Mouse (Mus musculus) heart, embryonic 16.5 days (tissue): ENCODE results near the gene Syt7. TPM values are rescaled to one million over a fixed set of nuclear protein-coding genes. Genes with fewer than 3 reads are reported as not detected.

Experiments
- ATAC-seq: fragments of 200-750 bp; cut with Nextera tagmentation; replicated peaks from 2 replicates; pipeline ENCODE4 v1.8.0; 2017; ENCODE audit warnings: moderate number of reproducible peaks; ENCODE audit not compliant: insufficient read depth, low FRiP score; ENCODE audit errors: extremely low read depth
- H3K27ac ChIP-seq: fragments of 300-500 bp; sonication (generic); 2 replicates; pipeline ENCODE4 v1.5.1; 2014; ENCODE audit warnings: mild to moderate bottlenecking, low read length, control low read depth, moderate library complexity
- H3K27me3 ChIP-seq: fragments of 300-500 bp; sonication (generic); 2 replicates; pipeline ENCODE4 v1.6.1; 2014; ENCODE audit warnings: low read length, mixed read lengths; ENCODE audit not compliant: control insufficient read depth, insufficient read depth
- H3K36me3 ChIP-seq: fragments of 300-500 bp; sonication (generic); 2 replicates; pipeline ENCODE4 v1.6.1; 2014; ENCODE audit not compliant: control insufficient read depth, insufficient read depth
- H3K4me1 ChIP-seq: fragments of 300-500 bp; sonication (generic); 2 replicates; pipeline ENCODE4 v1.6.1; 2014; ENCODE audit warnings: low read length, mixed read lengths; ENCODE audit not compliant: control insufficient read depth, insufficient read depth
- H3K4me2 ChIP-seq: fragments of 300-500 bp; sonication (generic); 2 replicates; pipeline ENCODE4 v1.6.1; 2014; ENCODE audit warnings: low read depth, mild to moderate bottlenecking, control low read depth, low read length
- H3K4me3 ChIP-seq: fragments of 300-500 bp; sonication (generic); 2 replicates; pipeline ENCODE4 v1.5.1; 2014; ENCODE audit warnings: mild to moderate bottlenecking, control low read depth, low read length
- H3K9ac ChIP-seq: fragments of 300-500 bp; sonication (generic); 2 replicates; pipeline ENCODE4 v1.6.1; 2014; ENCODE audit warnings: low read length, control low read depth
- H3K9me3 ChIP-seq: fragments of 300-500 bp; sonication (generic); replicated peaks from 2 replicates; pipeline ENCODE4 v1.6.1; 2016; ENCODE audit warnings: low read length; ENCODE audit not compliant: control insufficient read depth
- WGBS: fragments of 180-500 bp; shearing (Covaris S2); extraction: QIAGEN DNeasy Blood & Tissue Kit; methylation state at CpG from one replicate; pipeline ENCODE4 v1.1.7; 2014; 5-methylcytosine and 5-hydroxymethylcytosine counted together
- polyA plus RNA-seq: library from polyadenylated mRNA; unstranded; fragments of >200 nt; fragmentation: Nextera tagmentation; extraction: Ambion mirVana; gene quantifications from 2 replicates; pipeline ENCODE4 v1.2.1, GENCODE M21; 2015

Gene Syt7
- polyA plus RNA-seq, 1 experiment from 2014 or later = 0.49 TPM

DNA sequence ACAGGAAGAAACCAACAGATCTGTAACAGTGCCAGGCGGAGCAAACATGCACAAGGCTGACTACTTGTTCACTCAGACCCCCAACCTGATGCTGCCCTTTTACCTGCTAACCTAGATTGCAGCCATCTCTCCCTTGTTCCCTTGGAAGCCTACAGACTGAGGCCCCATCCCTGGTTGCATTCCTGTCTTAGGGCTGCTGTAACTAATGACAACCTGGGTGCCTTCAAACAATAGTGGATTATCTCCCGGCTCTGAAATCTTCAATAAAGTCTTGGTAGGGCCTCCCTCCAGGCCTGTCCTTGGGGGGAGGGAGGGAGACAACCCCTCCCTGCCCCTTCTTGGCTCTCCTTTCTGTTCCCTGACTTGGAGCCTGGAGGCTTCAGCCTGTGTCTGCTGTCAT, 34.1 kb upstream of the Syt7 start:
- ATAC-seq = no peak
- WGBS = 72% methylated on average over 2 of the region's 2 CpGs
- Histone ChIP-seq H3K4me2 (no peak overlapping the region), H3K27ac (no peak overlapping the region), H3K9ac (no peak overlapping the region), H3K36me3 (no peaks in the 10 kb centered on the region), H3K4me1 (no peaks in the 10 kb centered on the region), H3K4me3 (no peak overlapping the region), H3K27me3 (peaks cover 2% of the 10 kb centered on the region; the same call in 1 of the 2 replicates), H3K9me3 (no peaks in the 10 kb centered on the region)

DNA sequence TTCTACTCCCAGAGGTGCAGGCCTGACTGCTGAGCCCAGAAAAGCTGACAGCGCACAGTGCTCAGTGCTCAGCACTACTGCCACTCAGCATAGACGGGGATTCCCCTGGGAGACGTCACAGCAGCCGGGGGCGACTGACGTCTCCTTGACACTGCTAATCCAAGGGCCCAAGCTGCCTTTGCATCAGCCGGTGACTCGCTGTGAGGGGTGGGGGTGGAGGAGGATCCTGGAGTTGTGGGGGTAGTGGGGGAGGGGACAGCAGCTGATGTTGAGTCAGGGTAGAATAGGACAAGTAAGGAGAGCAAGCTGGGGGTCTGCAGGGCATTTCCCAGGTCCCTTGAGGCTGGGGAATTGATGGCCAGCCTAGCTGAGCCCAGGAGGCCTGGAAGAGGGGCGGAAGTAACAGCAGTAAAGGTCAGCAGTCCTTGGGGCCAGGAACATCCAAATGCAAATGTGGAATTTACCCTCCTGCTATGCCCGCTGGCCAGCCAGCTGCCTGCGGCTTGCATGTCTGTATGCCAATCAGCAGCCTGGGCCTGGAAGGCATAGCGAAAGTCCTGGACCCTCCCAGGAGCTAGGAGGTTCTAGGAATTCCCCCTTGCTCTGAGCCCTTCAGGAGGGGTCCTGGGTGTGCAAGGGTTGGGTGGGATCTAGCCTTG, 31.9 kb upstream of the Syt7 start:
- 14% methylated on average over 12 of the region's 12 CpGs for WGBS
- ATAC-seq = no peak
- H3K27ac ChIP-seq = no peak overlapping the region
- H3K27me3 ChIP-seq = peaks cover 2% of the 10 kb centered on the region; the same call in 1 of the 2 replicates
- H3K36me3 ChIP-seq = no peaks in the 10 kb centered on the region
- H3K4me2 ChIP-seq = no peak overlapping the region
- H3K9me3 ChIP-seq = no peaks in the 10 kb centered on the region
- H3K4me3 ChIP-seq = no peak overlapping the region
- no peak overlapping the region for H3K9ac ChIP-seq
- no peaks in the 10 kb centered on the region for H3K4me1 ChIP-seq

DNA sequence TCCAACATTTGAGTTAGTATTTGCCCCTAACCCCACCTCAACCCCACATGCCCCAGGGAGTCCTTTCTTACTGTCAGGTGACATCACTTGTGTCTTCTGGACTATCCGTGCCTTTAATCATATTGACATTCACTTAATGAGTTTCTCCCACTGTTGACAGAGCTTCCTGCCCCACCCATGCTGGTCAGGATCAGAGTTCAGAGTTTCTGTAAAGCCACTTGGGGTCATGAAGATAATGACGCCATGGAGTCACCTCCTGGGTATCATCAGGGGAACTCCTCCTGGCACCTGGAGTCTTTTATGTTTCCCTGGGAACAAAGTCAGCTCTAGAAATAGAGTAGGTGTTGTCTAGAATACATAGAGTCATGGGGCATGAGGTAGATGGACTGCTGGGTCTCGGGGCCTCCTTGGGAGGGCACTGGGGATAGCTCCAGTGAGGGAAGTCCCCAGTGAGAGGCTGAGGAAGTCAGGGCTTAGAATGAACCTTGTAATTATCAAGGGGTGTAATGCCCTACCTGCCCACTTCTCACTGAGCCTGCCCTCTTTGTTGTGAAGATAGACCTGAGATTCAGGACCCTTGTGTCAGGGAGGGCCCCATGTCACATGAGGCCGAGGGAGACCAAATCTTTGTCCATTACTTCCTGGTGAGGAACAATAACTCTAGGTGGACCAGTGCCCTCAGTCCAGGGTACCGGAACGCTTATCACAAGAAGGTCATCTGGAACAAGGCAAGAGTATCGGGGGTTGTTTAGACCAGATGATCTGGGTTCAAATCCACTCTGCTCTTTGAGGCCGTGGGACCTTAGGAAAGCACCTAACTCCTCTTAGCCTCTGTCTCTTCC, 29.6 kb upstream of the Syt7 start:
- H3K9ac ChIP-seq = no peak overlapping the region
- ATAC-seq = no peak
- H3K4me3 ChIP-seq = no peak overlapping the region
- 78% methylated on average over 8 of the region's 8 CpGs for WGBS
- H3K27ac ChIP-seq = no peak overlapping the region
- H3K4me1 ChIP-seq = no peaks in the 10 kb centered on the region
- no peak overlapping the region for H3K4me2 ChIP-seq
- no peaks in the 10 kb centered on the region for H3K36me3 ChIP-seq
- H3K27me3 ChIP-seq = peaks cover 5% of the 10 kb centered on the region; the same call in 1 of the 2 replicates
- H3K9me3 ChIP-seq = no peaks in the 10 kb centered on the region

- ATAC-seq = no peak
- no peak overlapping the region for H3K4me3 ChIP-seq
These were observed 26.3 kb upstream of the Syt7 start for GRCm38 (mm10) chr19:10362473-10363129.

DNA sequence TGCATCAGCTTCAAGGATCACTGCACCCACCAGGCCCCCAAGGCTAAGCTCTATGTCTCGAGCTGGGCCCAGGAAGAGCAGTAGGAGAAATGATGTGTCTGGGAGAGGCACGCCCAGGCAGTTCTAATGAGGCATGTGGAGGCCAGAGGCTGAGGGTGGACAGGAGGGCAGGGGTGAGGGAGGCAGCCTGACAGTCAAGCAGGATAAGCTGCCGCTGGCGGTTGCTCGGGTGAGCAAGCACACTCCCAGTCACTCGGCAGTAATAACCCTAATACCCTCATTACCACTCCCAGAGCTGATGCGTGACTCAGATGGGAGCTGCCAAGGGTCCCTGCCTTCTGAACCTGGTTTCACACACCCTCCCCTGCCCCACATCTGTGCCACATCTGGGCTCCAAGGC, 25.0 kb upstream of the Syt7 start:
- Histone ChIP-seq H3K4me1 (no peaks in the 10 kb centered on the region), H3K27me3 (peaks cover 11% of the 10 kb centered on the region), H3K27ac (no peak overlapping the region), H3K4me3 (no peak overlapping the region), H3K36me3 (no peaks in the 10 kb centered on the region), H3K9me3 (no peaks in the 10 kb centered on the region), H3K4me2 (no peak overlapping the region), H3K9ac (no peak overlapping the region)
- 25% methylated on average over 7 of the region's 7 CpGs for WGBS
- no peak for ATAC-seq

More at GRCm38 (mm10) chr19:10362473-10363129, 26.3 kb upstream of the Syt7 start:
- Histone ChIP-seq H3K27me3 (peaks cover 13% of the 10 kb centered on the region), H3K9me3 (no peaks in the 10 kb centered on the region), H3K4me1 (no peaks in the 10 kb centered on the region), H3K9ac (no peak overlapping the region), H3K36me3 (no peaks in the 10 kb centered on the region), H3K27ac (no peak overlapping the region), H3K4me2 (no peak overlapping the region)
- 61% methylated on average over 6 of the region's 6 CpGs for WGBS

DNA sequence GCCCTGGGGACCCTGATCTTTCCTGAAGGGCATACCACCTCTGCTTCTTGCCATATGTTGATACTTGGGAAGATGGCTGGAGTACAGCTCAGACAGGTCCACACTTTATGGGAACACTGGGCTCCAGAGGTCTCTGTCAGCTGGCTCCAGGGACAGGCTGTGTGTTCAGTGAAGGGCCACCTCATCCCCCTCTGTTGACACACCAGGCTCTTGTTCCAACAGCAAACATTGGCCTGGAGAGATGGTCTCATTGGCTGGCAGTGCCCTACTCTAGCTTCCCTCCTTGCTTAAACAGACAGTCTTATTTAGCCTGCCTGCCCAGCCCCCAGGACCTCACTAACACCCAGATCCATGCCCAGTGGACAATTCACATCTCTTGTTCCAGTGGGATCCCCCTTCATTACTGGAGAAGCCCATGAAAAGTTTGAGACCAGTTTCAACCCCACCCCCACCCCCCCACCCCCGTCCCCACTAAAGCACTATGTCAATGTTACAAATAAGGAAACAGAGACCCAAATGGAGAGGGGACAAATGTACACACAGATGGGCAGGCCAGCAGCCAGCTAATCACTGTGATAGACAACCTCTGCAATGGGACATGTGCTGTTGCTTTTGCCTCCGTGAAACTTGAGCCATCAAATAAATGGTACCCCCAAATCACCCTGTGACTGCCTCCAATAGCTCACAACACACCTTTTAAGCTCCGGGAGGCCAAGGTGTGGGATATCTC, 22.6 kb upstream of the Syt7 start:
- no peak overlapping the region for H3K27ac ChIP-seq
- no peak for ATAC-seq
- no peaks in the 10 kb centered on the region for H3K36me3 ChIP-seq
- WGBS = 57% methylated on average over 3 of the region's 3 CpGs
- no peaks in the 10 kb centered on the region for H3K9me3 ChIP-seq
- H3K4me1 ChIP-seq = no peaks in the 10 kb centered on the region
- H3K27me3 ChIP-seq = peaks cover 11% of the 10 kb centered on the region
- no peak overlapping the region for H3K4me3 ChIP-seq
- no peak overlapping the region for H3K9ac ChIP-seq
- no peak overlapping the region for H3K4me2 ChIP-seq

DNA sequence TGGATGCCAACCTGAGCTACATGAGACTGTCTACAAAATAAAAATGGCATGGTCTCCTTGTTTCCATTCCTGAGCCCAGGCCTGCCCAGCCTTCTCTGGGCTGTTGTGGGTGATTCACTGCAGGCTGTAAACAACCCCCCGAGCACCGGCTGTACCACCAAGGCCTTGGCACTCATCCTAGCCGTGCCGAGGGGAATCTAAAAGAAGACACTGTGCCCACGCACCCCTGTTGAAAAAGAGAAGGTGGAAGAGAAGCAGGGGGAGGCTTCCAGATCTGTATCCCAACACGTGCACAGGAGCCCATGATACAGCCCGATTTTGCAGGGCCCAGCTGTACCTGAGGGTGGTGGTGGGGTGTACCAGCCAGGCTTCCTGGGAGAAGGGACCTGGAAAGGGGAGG, 21.1 kb upstream of the Syt7 start:
- 78% methylated on average over 7 of the region's 7 CpGs for WGBS
- Histone ChIP-seq H3K4me2 (no peak overlapping the region), H3K4me1 (no peaks in the 10 kb centered on the region), H3K9ac (no peak overlapping the region), H3K36me3 (no peaks in the 10 kb centered on the region), H3K27ac (no peak overlapping the region), H3K4me3 (no peak overlapping the region), H3K9me3 (no peaks in the 10 kb centered on the region), H3K27me3 (peaks cover 8% of the 10 kb centered on the region)
- ATAC-seq = no peak

DNA sequence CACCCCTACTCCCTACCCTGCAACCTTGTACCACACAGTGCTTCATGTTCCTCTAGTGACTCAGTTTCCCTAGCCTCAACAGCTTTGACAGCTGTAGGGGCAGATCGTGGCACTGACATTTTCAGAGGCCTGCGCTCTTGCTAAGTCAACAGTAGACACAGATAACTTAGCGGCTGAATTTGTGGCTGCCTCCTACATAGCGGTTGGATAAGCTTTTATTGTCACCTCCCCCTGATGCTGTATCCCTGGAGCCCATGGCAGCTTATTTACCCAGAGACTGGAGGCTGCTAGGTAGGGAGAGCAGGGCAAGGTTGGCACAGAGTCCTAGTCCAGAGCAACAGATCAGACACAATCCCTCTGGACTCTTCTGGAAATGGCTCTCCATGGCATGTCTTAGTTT, 19.0 kb upstream of the Syt7 start:
- Histone ChIP-seq H3K9me3 (no peaks in the 10 kb centered on the region), H3K4me2 (no peak overlapping the region), H3K4me3 (no peak overlapping the region), H3K27me3 (peaks cover 8% of the 10 kb centered on the region), H3K4me1 (no peaks in the 10 kb centered on the region), H3K36me3 (no peaks in the 10 kb centered on the region), H3K27ac (no peak overlapping the region), H3K9ac (no peak overlapping the region)
- no peak for ATAC-seq
- 60% methylated on average over 4 of the region's 4 CpGs for WGBS
